Mouse (Mus musculus) kidney, embryonic 16.5 days (tissue): ENCODE data around the gene Apoa2. TPM values are rescaled to one million over a fixed set of nuclear protein-coding genes. Genes with fewer than 3 reads are reported as not detected.

Experiments used
- ATAC-seq: fragments of 200-750 bp; cut with Nextera tagmentation; 2 replicates; pipeline ENCODE4 v1.8.0; 2017; ENCODE audit warnings: moderate TSS enrichment; ENCODE audit not compliant: low FRiP score, low TSS enrichment
- H3K27ac ChIP-seq: fragments of 300-500 bp; sonication (generic); 2 replicates; pipeline ENCODE4 v1.5.1; 2014; ENCODE audit warnings: low read length
- H3K27me3 ChIP-seq: fragments of 300-500 bp; sonication (generic); 2 replicates; pipeline ENCODE4 v1.6.1; 2014; ENCODE audit warnings: low read length, control low read depth, mixed read lengths; ENCODE audit not compliant: insufficient read depth
- H3K36me3 ChIP-seq: fragments of 300-500 bp; sonication (generic); 2 replicates; pipeline ENCODE4 v1.6.1; 2014; ENCODE audit warnings: low read length, control low read depth, mixed read lengths; ENCODE audit not compliant: insufficient read depth
- H3K4me1 ChIP-seq: fragments of 300-500 bp; sonication (generic); 2 replicates; pipeline ENCODE4 v1.6.1; 2014; ENCODE audit warnings: low read length, control low read depth, mixed read lengths; ENCODE audit not compliant: insufficient read depth
- H3K4me2 ChIP-seq: fragments of 300-500 bp; sonication (generic); replicated peaks from 2 replicates; pipeline ENCODE4 v1.6.1; 2014; ENCODE audit warnings: low read depth, low read length
- H3K4me3 ChIP-seq: fragments of 300-500 bp; sonication (generic); 2 replicates; pipeline ENCODE4 v1.5.1; 2014; ENCODE audit warnings: mild to moderate bottlenecking, low read length
- H3K9ac ChIP-seq: fragments of 300-500 bp; sonication (generic); replicated peaks from 2 replicates; pipeline ENCODE4 v1.6.1; 2014; ENCODE audit warnings: low read length
- H3K9me3 ChIP-seq: fragments of 300-500 bp; sonication (generic); 2 replicates; pipeline ENCODE4 v1.6.1; 2016; ENCODE audit warnings: low read length, control low read depth
- WGBS: fragments of 180-500 bp; shearing (Covaris S2); extraction: QIAGEN DNeasy Blood & Tissue Kit; methylation state at CpG from one replicate; pipeline ENCODE4 v1.1.7; 2014; 5-methylcytosine and 5-hydroxymethylcytosine counted together
- polyA plus RNA-seq: library from polyadenylated mRNA; unstranded; fragments of >200 nt; fragmentation: Nextera tagmentation; extraction: Ambion mirVana; gene quantifications from 2 replicates; pipeline ENCODE4 v1.2.1, GENCODE M21; 2015

The Apoa2 gene
- polyA plus RNA-seq, 1 experiment from 2014 or later = 32.2 TPM

DNA sequence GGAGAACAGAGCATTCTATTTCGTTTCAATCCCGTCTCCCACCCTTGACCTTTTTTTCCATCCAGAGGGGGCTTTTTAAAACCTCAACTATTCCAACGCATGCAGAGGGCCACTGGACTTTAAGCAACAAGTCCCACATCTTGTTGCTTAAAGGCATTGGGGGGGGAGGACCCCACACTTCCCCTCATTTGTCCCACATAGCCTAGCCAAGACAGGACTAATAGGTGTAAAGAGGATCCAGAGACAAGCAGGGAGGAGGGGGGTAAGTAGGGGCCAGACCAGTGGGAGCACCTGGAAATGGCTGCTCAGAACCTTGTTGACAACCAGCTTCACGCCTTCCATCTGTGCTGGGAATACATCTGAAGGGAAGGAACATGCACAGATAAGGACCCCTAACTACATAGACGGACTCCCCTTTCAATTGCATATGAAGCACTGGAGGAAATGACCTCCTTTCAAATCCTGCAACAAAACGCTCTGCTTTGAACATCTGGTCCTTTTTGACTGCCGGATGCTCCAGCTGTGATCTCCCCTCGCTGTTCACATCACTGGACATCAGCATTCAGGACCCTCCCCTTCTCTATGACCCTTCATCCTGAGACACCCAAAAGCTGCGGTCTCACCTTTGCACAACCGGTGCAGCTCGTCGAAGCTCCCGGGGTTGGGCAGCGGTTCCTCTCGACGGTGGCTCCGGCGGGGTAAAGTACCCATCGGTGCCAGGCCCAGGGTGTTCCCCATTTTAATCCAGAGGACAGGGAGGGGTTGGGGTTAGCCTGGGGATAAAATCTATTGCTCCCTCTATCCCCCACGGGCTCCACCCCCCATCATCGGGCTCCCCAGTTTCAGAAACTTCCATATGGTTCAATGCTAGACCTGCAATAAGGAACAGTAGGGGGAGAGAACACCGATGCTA is 3.3 kb upstream of the Apoa2 start:
- H3K27ac ChIP-seq = no peak overlapping the region
- peaks cover 13% of the 10 kb centered on the region for H3K36me3 ChIP-seq
- no peaks in the 10 kb centered on the region for H3K27me3 ChIP-seq
- peaks cover 16% of the 10 kb centered on the region for H3K4me1 ChIP-seq
- H3K9me3 ChIP-seq = no peaks in the 10 kb centered on the region
- peak overlapping the region; percentile 89 for H3K4me2 ChIP-seq
- peak; percentile 4 for ATAC-seq
- peak overlapping the region; percentile 62 for H3K4me3 ChIP-seq
- H3K9ac ChIP-seq = peak overlapping the region; percentile 74
- WGBS = 3% methylated on average over 22 of the region's 22 CpGs

DNA sequence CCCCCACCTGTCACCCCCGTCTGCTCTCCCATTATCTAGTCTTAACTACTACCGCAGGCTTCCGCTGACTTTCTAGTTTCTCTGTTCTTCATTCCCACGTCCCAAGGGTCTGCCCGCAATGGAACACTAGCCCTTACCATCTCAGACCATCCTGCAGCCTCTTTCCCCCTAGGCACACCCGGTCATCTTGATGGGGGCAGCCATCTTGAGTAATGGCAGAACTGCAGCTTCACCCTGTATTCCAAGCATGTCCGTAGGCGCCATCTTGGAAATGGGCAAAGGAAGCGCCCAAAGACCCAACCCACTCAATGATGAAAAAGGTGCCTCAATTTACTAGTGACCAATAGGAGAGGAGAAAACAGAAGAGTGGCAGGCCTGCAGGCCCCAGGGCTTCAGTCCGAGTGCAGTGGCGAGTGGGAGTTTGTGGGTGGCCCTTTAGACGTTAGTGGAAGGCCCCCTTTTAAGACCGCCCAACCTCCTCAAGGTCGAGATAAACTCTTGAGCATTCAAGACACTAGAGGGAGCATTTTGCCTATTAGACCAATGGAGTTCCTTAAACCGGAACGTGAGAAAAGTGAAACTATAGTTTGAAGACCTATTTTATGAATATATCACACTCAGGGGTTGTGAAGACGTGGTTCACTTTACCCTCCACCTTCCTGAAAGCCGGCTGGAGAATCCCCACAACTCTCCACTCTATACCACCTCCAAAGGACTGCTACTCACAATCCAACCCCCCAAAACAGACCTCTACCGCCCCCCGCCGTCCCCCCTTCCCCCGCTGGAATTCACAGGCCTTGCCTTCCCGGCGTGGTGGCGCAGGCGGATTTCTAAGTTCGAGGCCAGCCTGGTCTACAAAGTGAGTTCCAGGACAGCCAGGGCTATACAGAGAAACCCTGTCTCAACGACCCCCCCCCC is 2.4 kb upstream of the Apoa2 start, which contains the start of gene Tomm40l:
Gene Tomm40l (minus strand): TSS at position 277 of the 918 bp plus-strand sequence.
- no peaks in the 10 kb centered on the region for H3K27me3 ChIP-seq
- H3K4me3 ChIP-seq = peak within 1 kb of the TSS; percentile 62
- H3K9ac ChIP-seq = peak within 1 kb of the TSS; percentile 74
- H3K9me3 ChIP-seq = no peaks in the 10 kb centered on the region
- WGBS = 1% methylated on average over 28 of the region's 28 CpGs
- peaks cover 13% of the 10 kb centered on the region for H3K36me3 ChIP-seq
- peak within 1 kb of the TSS; percentile 96 for H3K27ac ChIP-seq
- peak within 1 kb of the TSS; percentile 89 for H3K4me2 ChIP-seq
- H3K4me1 ChIP-seq = peaks cover 16% of the 10 kb centered on the region
- ATAC-seq = peak; percentile 99

DNA sequence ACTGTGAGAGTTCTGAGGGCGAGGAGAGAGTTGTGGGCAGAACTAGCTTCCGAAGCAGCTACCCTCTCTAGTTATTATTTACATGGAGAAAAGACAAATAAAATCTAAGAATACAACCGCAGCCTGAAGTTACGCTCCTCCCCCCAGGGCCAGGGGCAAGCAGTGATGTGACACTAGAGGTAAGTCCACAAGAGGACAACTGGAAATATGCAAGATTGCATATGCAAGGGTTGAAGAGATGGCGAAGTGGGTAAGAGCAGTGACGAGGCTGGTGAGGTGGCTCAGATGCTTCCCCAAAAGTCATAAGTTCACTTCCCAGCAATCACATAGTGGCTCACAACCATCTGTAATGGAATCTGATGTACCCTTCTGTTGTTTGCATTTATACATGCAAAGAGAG is 1.7 kb upstream of the Apoa2 start:
- Histone ChIP-seq H3K9me3 (no peaks in the 10 kb centered on the region), H3K27ac (peak overlapping the region; percentile 96), H3K27me3 (no peaks in the 10 kb centered on the region), H3K9ac (peak overlapping the region; percentile 63), H3K36me3 (peaks cover 13% of the 10 kb centered on the region), H3K4me1 (peaks cover 16% of the 10 kb centered on the region), H3K4me2 (peak overlapping the region; percentile 53), H3K4me3 (peak overlapping the region; percentile 62)
- WGBS = 83% methylated on average over 6 of the region's 6 CpGs
- no peak for ATAC-seq

DNA sequence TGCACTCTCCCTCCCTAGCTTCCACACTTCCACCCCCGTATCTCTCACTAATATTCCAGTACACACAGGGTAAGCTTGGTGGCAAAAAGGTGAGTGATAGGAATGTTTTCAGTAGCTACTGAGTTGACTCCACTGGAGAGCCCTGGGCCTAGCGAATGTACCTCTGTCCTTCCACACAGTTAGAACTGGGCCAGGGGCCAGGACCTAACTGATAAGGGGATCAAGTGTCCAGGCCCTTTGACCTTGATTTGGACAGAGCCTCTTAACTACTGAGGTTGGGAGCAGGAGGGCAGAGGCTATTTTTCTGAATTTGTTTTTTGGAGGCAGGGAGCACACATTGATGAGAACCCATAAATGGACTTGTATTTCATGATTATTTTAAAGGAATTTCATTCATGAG is 1.1 kb upstream of the Apoa2 start:
- Histone ChIP-seq H3K36me3 (peaks cover 13% of the 10 kb centered on the region), H3K4me3 (no peak overlapping the region), H3K27me3 (no peaks in the 10 kb centered on the region), H3K4me1 (peaks cover 16% of the 10 kb centered on the region), H3K4me2 (no peak overlapping the region), H3K27ac (no peak overlapping the region), H3K9me3 (no peaks in the 10 kb centered on the region), H3K9ac (no peak overlapping the region)
- 83% methylated on average over 2 of the region's 2 CpGs for WGBS
- no peak for ATAC-seq

DNA sequence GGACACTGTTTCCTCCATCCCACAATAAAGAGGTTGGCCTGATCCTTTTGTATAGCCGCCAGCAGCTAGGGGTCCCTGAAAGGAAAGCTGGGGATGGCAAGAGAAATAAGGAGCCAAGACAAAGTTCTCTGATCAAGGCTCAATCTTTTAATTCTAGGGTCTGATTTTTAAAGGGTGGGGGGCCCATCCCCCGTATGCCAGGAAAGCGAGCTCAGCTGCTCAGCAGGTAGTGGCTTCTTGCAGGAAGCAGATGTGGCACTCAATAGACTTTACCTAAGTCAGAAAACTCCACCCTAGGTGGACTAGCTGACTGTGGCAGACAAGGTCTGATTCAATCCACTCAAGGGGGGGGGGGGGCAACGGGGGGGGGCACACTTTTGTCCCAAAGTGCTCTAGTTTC is 1.9 kb downstream of the Apoa2 start:
- no peaks in the 10 kb centered on the region for H3K36me3 ChIP-seq
- ATAC-seq = no peak
- H3K27me3 ChIP-seq = no peaks in the 10 kb centered on the region
- no peak overlapping the region for H3K9ac ChIP-seq
- 73% methylated on average over 4 of the region's 4 CpGs for WGBS
- no peak overlapping the region for H3K4me3 ChIP-seq
- H3K9me3 ChIP-seq = no peaks in the 10 kb centered on the region
- no peak overlapping the region for H3K27ac ChIP-seq
- no peak overlapping the region for H3K4me2 ChIP-seq
- peaks cover 15% of the 10 kb centered on the region; the same call in 1 of the 2 replicates for H3K4me1 ChIP-seq

DNA sequence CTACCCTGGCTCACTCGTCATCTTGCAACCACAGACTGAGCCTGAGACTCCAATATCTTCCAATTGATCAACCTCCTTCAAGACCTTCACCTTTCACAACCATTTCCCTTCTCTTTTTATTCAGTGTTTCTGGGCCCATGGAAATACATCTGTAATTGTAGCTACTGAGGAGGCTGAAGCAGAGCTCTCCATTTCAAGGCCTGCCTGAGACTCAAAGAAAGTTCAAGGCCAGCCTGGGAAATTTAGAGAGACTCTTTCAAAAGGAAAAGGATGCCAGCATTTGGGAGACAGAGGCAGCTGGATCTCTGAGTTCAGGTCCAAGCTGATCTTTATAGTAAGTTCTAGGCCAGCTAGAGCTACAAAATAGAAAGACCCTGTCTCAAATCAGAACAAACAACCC is 3.0 kb downstream of the Apoa2 start:
- H3K27ac ChIP-seq = no peak overlapping the region
- H3K9me3 ChIP-seq = no peaks in the 10 kb centered on the region
- ATAC-seq = no peak
- no peaks in the 10 kb centered on the region for H3K36me3 ChIP-seq
- H3K4me3 ChIP-seq = no peak overlapping the region
- H3K27me3 ChIP-seq = no peaks in the 10 kb centered on the region
- H3K4me1 ChIP-seq = peaks cover 12% of the 10 kb centered on the region; the same call in 1 of the 2 replicates
- no peak overlapping the region for H3K9ac ChIP-seq
- no peak overlapping the region for H3K4me2 ChIP-seq
- 90% methylated on average over 1 of the region's 1 CpGs for WGBS

DNA sequence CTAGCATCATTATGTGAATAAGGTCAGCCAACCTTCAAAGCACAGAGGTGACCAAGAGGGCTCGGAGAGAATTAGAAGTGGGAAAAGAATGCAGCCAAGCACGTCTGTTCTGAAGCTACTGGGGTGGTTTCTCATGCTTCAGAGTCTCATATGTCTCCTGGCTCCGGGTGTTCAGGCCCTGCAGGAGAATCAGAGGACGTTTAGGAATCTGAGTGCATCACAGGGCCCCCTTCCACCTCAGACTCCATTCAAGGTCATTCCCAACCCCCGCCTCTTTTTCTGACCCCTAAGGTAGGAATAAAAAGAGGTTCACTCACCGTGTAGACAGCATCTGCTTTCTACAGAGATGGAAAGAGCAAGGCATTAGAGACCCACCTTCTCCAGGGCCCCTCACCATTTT is 4.9 kb downstream of the Apoa2 start:
- Histone ChIP-seq H3K27ac (peak overlapping the region; percentile 16; the same call in 1 of the 2 replicates), H3K4me2 (no peak overlapping the region), H3K9me3 (no peaks in the 10 kb centered on the region), H3K4me1 (0 out of 2 replicates have a peak, but pooled peaks cover 8% of the 10 kb centered on the region), H3K9ac (0 out of 2 replicates have a peak overlapping the region, but pooled peaks have one; percentile 1), H3K27me3 (no peaks in the 10 kb centered on the region), H3K4me3 (no peak overlapping the region), H3K36me3 (peaks cover 14% of the 10 kb centered on the region)
- 44% methylated on average over 6 of the region's 6 CpGs for WGBS
- no peak for ATAC-seq

DNA sequence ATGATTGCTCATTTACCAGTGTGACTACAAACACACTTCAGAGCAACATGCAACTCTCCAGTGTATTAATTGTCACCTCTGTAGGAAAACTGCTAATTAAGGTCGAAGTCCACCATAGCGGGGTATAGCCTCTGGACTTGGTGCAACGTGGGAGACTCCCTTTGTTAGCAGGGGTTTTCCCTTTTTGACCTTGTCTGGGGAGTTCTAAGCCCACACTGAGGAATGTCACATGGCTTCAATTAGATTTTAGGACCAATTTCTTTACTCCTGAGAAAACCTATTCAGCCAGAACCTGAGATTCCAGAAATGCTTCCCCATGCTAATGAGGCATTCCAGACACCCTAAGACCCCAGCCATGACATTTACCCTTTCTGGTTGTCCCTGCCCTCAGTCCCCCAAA is 5.4 kb downstream of the Apoa2 start:
- H3K4me1 ChIP-seq = 0 out of 2 replicates have a peak, but pooled peaks cover 8% of the 10 kb centered on the region
- H3K27ac ChIP-seq = peak overlapping the region; percentile 16; the same call in 1 of the 2 replicates
- no peaks in the 10 kb centered on the region for H3K9me3 ChIP-seq
- ATAC-seq = 0 out of 2 replicates have a peak, but pooled peaks have one; percentile 8
- H3K36me3 ChIP-seq = peaks cover 19% of the 10 kb centered on the region
- peak overlapping the region; percentile 1; the same call in 1 of the 2 replicates for H3K9ac ChIP-seq
- H3K4me3 ChIP-seq = no peak overlapping the region
- H3K4me2 ChIP-seq = no peak overlapping the region
- 58% methylated on average over 3 of the region's 3 CpGs for WGBS
- no peaks in the 10 kb centered on the region for H3K27me3 ChIP-seq

DNA sequence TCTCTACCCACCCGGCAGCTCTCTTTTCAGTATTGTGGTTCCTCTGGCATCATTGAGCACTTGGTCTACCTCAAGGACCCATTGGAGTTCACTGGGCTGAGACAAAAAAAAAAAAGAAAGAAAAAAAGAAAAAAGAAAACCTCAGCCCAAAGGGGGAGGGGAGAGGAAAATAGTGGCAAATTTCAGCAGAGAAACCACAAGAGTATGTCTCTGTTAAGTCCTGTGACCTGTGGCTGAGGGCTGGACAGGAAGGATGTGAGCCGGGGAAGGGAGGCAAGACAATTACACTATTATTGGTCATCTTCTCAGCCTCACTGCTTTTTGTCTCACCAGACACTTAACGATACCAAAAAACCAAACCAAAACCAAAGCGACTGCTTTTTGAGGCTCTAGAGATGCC is 7.0 kb downstream of the Apoa2 start:
- H3K9me3 ChIP-seq = no peaks in the 10 kb centered on the region
- H3K4me1 ChIP-seq = 0 out of 2 replicates have a peak, but pooled peaks cover 8% of the 10 kb centered on the region
- H3K36me3 ChIP-seq = peaks cover 32% of the 10 kb centered on the region
- no peak overlapping the region for H3K4me2 ChIP-seq
- WGBS = 77% methylated on average over 4 of the region's 4 CpGs
- H3K9ac ChIP-seq = no peak overlapping the region
- ATAC-seq = no peak
- no peak overlapping the region for H3K4me3 ChIP-seq
- no peaks in the 10 kb centered on the region for H3K27me3 ChIP-seq
- H3K27ac ChIP-seq = no peak overlapping the region
